Mouse (Mus musculus): Measurements from ENCODE around the gene Hist1h2bf.
"Not testable (repeated sequence)": the region's sequence is repeated elsewhere in the genome, so short reads cannot be mapped to it uniquely, and the experiment has no call there.

Hist1h2bf gene

DNA sequence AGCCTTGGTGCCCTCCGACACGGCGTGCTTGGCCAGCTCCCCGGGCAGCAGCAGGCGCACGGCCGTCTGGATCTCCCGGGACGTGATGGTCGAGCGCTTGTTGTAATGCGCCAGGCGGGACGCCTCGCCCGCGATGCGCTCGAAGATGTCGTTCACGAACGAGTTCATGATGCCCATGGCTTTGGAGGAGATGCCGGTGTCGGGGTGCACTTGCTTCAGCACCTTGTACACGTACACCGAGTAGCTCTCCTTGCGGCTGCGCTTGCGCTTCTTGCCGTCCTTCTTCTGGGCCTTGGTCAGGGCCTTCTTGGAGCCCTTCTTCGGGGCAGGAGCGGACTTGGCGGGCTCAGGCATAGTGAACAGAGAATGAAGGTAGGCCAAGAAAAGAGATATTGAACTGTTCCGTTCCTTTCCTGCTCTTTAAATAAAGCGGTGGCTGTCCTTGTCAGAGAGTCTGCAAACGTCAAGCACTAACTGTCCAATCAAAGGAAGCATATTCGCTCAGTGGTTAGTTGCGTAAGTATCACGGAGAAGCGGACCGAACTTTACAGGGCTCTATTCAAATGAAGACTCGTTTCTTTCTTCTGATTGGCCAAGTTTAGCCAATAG is 30.9 kb downstream of the Hist1h2bf start, which contains the start of gene Hist1h2bh:
Hist1h2bh (minus strand) TSS at position 394 of the 609 bp plus-strand sequence.
- DNase-seq (ENCODE audit: low spot score) = peak; percentile 66

DNA sequence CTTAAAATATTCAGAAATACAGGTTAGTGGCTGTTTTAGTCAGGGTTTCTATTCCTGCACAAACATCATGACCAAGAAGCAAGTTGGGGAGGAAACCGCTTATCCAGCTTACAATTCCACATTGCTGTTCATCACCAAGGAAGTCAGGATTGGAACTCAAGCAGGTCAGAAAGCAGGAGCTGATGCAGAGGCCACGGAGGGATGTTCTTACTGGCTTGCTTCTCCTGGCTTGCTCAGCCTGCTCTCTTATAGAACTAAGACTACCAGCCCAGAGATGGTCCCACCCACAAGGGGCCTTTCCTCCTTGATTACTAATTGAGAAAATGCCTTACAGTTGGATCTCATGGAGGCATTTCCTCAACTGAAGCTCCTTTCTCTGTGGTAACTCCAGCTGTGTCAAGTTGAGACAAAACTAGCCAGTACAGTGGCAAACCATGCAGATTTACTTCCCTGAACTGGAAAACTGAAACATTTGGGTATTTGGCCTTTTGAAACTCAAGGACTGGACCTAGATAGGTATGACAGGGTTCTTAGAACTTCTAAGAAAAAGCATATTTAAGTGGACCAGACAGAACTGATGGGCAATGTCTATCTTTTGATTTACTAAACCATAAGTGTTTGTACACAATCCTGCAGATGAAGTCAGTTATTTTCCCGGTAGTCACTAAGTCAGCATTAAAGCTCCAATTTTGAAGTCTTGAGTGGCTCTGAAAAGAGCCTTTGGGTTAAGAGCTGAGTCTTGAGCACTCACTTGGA is 31.6 kb downstream of the Hist1h2bf start:
- DNase-seq (ENCODE audit: low spot score) = not testable (repeated sequence)

DNA sequence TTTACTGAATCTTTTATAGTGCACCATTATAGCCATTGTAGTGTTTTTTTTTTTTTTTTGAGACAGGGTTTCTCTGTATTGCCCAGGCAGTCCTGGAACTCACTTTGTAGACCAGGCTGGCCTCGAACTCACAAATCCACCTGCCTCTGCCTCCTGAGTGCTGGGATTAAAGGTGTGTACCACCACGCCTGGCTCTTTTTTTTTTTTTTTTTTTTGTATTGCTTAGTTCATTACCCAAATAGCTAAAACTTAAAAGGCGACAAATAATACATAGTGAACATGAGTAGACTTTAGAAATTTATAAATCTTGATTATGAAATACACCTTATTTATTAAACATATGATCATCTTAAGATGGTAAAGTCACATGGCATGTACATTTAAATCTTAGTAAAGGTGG is 32.5 kb downstream of the Hist1h2bf start:
- DNase-seq (ENCODE audit: low spot score) = no peak

DNA sequence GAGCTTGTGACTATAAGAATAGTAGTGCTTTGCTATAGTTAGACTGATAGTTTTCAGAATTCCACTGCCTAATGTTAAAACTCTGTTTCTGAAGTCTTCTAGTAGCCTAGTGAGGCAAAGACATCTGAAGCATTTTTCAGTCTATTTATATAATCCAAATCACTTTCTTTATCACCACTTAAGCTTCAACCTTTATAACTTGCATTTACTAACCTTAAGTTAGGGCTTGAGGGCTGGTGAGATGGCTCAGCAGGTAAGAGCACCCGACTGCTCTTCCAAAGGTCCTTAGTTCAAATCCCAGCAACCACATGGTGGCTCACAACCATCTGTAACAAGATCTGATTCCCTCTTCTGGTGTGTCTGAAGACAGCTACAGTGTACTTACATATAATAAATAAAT is 34.2 kb downstream of the Hist1h2bf start:
- DNase-seq (ENCODE audit: low spot score) = not testable (repeated sequence)

DNA sequence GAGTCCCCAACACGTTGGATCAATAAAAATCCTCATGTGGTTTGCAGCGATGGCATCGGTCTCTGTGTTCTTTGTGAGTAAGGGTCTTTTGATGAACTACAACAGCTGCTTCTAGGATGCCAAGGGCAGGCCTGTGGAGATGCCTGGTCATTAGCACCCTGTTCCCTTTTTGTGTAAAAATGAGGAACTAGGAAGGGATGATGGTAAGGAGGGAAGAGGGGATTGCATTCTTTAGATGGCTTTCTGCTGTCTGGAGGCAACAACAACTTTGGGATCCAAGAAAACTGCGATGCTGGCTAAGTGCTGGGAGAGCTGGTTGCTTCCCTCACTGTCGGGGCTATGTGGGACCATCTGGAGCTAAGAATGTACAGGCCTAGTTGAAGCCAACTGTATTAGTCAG is 35.7 kb downstream of the Hist1h2bf start:
- no peak for DNase-seq (ENCODE audit: low spot score)

DNA sequence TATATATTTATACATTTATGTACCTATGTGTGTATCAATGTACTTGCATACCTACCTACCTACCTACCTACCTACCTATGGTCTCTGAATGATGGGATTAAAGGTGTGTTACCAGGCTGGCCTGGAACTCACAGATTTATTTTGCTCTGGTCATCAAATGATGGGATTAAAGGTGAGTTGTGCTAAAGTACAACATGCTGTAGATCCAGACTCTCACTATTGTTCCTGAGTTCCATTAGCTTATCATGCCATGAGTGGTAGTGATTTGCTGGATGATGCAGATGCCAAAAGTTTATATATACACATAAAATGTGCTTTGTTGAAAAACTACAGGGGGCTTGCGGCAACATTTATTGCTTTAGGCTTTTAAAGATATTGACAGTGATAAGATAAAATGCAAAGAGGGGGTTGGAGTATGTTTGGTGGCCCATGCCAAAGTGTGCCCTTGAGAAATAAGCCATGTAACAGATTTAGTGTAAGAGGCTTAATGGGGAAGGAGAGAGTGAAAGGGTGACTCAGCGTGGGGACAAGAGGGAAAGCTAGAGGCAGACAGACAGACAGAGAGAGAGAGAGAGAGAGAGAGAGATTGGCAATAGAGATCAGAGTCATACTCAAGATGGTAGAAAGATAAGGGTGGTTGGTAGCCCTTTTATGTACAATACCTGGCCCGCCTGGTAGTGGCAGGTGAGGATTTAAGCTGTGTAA is 36.8 kb downstream of the Hist1h2bf start:
- no peak for DNase-seq (ENCODE audit: low spot score)

DNA sequence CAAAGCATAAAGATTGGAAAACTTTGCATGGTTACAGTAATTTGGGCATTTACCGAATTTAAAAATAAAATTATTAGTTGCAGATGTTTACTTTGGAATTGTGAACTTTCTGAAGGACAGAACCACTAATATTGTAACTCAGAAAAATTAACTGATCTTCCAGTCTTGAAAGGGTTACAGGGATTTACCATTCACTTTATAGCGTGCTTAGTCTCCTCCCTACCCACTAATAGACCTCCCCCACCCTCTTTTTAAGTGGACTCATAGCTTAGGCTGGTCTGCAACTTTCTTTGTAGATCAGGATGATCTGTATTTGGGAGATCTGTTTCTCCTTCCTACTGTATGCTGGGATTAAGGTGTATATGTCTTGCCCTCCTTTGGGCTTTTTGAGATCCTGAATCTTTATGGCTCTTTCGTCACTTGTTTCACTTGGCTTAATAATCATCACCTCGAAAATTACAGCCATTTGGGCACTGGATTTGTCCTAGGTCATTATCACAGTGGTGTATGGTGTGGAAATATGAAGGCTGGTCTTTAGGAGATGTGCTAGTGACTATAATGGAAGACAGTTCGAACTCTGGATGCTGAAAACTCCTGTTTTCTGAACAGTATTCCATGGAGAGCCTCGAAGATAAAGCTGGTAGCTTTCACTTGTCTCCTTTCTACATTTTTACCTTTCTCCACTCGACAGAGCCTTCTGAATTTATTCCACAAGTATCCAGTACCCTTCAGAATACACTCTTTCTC is 37.7 kb downstream of the Hist1h2bf start:
- DNase-seq (ENCODE audit: low spot score) = no peak

DNA sequence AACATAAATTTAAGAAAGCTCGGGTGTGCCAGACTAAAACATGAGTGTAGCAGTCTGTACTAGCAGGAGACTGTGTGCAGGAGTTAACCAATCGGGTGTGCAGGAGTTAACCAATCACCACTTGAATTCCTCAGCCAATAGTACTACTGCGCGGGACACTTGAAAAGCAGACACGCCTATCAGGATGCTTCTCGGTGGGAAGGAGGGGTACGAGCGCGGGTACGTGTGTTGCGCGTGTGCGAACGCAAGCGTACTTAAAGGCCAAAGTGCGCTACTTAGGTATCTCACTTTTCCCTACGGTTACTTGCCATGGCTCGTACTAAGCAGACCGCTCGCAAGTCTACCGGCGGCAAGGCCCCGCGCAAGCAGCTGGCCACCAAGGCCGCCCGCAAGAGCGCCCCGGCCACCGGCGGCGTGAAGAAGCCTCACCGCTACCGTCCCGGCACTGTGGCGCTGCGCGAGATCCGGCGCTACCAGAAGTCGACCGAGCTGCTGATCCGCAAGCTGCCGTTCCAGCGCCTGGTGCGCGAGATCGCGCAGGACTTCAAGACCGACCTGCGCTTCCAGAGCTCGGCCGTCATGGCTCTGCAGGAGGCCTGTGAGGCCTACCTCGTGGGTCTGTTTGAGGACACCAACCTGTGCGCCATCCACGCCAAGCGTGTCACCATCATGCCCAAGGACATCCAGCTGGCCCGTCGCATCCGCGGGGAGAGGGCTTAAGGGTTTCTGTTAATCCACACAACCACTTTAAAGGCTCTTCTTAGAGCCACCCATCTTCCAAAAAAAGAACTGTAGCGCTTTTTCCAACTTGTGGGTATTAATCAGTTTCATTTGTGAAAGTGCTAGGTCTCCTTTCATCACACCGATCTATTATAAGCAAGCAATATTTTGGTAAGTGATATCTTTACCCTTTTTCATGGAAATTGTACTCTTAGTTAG is 38.6 kb downstream of the Hist1h2bf start, which contains the start of gene Hist1h3g:
Hist1h3g (plus strand) TSS at position 286 of the 939 bp plus-strand sequence.
- peak; percentile 73 for DNase-seq (ENCODE audit: low spot score)

DNA sequence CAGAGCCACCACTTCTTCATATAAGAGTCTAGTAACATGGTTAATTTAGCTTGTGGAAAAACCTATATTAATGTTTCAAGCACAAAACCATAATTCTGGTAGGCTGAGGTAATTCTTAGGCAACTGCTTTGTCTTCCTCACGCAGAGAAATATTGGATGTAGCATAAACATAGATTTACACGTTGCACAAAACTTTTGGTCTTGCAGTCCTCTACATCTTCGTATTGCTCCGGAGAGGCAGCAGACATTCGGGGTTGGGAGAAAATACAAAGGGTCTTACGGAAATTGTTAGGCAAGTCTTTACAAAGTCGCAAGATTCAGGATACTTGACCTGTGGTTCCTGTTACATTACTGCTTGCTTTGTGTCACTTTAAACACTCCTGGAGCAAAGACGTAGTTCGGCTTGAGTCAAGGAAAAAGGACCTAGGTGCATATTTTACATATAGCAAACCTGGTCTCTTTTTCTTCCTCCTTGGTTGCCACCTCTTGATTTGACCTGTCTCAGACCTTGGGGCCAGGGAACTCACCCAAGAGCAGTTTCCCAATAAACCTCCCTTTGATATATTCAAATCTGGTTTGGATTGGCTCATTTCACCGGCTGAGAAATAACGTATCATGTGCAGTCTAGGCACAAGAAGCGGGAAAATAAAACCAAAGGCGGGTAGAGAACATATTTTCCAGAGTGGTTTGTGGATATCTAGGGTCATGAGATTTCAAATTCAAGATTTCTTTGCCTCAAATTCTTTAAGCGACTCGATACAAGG is 39.4 kb downstream of the Hist1h2bf start:
- no peak for DNase-seq (ENCODE audit: low spot score)

DNA sequence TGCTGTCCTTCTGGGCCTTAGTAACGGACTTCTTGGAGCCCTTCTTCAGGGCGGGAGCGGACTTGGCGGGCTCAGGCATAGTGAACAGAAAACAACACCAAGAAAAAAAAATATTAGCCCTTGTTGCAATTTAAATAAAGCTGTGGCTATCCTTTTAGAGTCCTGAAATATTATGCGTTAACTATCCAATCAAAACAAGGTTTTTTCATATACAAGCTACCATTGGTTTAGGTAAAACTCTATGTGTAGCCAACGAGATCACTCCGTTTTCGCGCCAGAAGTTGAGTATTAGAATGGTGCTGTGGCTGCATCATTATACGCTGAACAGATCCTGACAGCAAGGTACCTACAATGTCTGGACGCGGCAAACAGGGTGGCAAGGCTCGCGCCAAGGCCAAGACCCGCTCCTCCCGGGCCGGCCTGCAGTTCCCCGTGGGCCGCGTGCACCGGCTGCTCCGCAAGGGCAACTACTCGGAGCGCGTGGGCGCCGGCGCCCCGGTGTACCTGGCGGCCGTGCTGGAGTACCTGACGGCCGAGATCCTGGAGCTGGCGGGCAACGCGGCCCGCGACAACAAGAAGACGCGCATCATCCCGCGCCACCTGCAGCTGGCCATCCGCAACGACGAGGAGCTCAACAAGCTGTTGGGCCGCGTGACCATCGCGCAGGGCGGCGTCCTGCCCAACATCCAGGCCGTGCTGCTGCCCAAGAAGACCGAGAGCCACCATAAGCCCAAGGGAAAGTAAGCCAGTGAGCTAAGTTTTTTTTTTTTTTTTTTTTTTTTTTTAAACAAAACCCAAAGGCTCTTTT is 40.2 kb downstream of the Hist1h2bf start, which contains the start of gene Hist1h2af:
Hist1h2af (plus strand) TSS at position 347 of the 808 bp plus-strand sequence.
- peak; percentile 58 for DNase-seq (ENCODE audit: low spot score)

DNA sequence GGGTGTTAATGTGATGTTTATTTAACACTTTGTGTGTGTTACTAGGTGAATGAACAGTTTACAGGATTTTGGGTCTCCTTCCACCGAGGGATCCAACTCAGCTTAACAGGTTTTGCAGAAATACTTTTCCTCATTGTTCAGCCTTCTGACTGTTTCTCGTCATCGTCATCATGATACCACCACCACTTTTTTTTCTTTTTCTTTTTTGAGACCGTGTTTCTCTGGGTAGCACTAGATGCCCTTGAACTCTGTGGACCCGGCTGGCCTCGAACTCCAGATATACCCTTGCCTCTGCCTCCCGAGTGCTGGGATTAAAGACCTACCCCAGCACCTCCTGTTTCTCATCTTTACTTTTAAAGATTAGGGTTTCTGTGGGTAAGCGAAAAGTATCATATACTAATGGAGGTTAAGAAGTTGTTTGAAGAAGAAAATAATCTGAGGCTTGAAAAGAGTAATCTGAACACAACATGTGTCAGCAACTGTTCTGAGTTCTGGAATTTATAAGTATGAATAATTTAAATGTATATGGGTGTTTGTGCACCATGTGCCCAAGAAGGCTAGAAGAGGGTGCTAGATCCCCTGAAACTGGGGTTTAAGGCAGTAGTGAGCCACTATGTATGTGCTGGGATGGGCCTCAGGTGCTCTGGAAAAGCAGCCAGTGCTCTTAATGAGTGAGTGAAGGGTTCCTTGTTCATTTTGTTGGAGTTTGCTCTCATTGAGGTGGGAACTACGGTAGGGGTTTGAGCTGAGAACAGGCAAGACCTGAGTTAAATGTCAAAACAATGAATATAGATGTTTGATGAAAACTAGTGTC is 41.5 kb downstream of the Hist1h2bf start:
- DNase-seq (ENCODE audit: low spot score) = no peak

DNA sequence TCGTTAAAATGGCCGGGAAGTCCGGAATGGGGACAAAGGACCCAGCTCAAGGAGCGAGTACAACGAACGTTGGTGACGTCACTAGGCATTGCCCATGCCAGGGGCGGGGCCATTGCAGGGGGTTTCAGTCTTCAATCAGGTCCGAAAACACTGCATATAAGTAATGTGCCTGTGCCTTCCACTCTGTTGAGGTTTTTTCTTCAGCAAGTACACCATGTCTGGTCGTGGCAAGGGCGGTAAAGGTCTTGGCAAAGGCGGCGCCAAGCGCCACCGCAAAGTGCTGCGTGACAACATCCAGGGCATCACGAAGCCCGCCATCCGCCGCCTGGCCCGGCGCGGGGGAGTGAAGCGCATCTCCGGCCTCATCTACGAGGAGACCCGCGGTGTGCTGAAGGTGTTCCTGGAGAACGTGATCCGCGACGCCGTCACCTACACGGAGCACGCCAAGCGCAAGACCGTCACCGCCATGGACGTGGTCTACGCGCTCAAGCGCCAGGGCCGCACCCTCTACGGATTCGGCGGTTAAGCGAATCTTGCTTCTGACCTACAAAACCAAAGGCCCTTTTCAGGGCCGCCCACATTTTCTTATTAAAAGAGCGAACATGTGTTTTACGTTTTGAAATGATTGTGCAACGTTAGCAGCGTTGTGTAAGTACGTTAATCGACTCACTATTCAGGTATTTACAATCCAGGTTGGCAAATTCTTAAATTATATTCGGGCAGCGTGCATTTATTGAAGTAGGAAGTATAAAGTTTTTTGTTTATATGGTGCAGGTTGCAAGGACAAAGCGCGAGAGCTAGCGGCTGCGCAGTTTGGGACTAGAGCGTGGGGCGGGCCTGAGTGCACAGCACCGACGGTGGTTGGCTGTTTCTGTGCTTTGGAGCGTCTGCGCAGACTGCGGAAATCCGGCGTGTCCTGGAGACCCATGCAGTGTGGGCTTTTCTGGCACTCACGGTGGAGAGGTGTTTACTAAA is 42.8 kb downstream of the Hist1h2bf start, which contains the start of gene Hist1h4h:
Hist1h4h (plus strand) TSS at position 150 of the 975 bp plus-strand sequence.
- DNase-seq (ENCODE audit: low spot score) = peak; percentile 93

DNA sequence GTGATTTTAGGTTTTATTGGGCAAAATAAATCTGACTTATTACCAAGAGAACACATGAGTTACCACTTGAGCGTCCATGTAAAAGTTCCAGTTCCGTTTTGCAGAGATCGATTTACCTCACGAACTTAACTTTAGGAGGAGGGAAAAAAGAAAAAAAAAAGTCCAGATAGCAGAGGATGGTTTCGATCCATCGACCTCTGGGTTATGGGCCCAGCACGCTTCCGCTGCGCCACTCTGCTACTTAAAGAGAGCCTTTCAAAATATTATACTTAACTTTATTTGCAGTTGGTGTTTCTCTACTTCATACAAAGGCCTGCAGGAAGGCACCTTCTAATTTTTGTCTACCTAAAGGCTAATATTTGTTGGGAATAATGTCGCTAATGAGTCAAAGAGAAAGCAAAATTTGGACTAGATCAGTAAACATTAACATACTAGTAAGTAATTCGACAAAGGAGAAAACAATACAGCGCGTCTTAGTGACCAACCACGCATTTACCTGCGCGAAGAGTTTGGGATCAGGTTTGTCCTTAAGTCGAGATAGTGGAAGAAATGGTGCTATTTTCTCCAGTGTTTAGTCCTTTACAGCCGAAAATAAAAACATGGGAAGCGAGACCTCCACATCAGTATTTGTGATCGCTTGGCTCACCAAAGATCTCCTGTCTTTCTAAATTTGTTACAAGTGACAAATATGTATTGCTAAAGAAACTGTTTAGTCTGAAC is 43.7 kb downstream of the Hist1h2bf start:
- peak; percentile 44 for DNase-seq (ENCODE audit: low spot score)

DNA sequence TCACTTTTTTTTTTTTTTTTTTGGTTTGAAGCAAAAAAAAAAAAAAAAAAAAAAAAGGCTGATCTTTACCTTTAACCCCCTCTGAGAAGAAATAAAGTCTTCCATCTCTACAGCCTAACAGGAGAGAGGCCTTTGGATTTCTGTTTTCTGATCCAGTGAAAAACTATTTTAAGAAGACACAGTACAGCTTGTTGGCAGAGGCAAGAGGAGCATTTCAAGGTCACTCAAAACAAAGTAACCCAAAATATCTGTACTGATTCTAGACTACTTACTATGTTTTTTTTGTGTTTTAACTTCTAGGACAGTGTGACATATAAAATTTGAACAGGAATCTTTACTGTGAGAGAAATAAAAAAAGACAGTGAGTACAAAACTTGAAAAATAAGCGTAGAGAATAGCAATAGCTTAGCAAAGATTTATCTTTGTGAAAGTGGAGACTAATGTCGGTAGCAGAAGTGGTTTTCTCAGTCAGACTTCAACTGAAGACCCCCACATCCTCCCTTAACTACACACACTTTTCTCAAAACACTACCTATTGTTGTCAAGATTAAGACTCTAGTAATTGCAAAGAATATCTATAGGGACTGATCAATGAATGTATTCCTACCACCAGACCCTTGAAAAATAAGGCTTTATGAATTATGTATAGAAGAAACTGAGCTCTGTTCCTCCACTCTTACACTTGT is 44.4 kb downstream of the Hist1h2bf start:
- no peak for DNase-seq (ENCODE audit: low spot score)

DNA sequence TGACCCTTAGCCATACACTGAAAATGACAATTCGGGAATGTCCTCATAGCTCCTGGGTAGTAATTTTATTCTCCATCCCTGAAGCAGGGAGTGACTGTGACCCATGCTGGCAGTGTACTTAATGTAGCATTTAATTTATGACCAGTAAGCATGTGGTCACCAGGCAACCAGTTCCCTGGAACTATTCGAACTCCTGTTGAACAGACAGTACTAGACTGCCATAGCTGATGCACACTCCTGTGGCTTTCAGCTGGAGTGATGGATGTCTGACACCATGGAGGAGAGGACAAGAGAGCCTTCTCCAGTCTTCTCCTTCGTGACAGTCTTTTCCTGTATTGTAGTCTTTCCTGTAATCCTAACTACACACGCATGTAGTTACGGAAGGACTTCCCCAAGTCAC is 45.0 kb downstream of the Hist1h2bf start:
- DNase-seq (ENCODE audit: low spot score) = no peak

DNA sequence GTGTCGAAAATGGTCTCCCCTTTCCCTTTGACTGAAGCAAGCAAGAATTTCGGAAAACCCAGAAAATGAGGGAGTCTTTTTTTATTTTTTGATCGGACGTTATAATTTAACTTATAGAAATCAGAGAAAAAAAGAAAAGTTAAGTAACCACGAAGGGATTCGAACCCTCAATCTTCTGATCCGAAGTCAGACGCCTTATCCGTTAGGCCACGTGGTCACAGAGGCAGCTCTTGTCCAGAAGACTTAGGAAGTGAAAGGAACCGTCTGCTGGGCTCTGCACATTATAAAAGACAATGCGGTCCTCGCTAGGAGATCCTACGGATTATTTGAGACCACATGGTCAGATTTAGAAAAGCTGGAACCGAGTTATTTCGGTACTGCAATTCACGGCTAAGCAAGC is 47.7 kb downstream of the Hist1h2bf start:
- peak; percentile 85 for DNase-seq (ENCODE audit: low spot score)
